Mouse (Mus musculus) MEL-GATA-1-ER (cell line): ENCODE measurements around the gene Tns1.

Experiments used
- DNase-seq: peaks from one replicate; pipeline ENCODE4 v3.0.0-alpha.2; 2012; ENCODE audit warnings: low read depth; ENCODE audit errors: extremely low read depth

Tns1 gene

DNA sequence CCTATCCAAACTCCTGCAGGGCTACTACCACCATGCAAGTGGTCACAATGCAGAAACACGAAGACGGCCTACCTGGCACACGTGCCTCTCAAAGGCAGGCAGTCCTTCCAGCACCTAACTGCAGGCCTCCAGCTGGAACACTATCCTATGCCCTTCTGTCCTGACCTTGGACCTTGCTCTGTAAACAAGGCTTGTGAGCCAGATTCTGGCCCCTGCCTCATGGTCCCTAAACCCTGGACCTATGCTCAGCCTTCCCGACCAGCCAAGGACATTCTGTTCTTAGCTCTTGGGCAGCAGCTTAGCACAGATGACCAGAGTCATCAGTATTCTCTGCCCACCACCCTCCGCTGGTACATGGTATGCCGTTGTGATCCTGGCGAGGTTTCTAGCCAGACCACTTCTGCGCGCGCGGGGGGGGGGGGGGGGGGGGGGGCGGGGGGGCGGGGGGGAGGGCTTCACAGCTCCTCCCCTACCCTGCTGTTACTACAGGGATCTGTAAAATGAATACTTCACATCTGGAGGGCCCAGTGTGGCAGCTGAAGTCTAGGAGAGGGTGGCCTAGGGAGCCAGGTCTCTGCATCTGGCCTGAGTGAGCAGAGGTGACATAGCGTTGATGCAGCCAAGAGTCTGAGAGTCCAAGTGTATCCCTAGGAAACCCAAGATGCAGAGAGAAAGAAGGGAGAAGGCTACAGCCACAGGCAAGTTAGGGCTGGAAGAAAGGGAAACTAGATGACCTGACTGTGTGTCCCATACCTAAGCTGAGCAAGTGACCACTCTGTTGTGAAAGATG, 109.5 kb downstream of the Tns1 start:
- DNase-seq, result no peak

DNA sequence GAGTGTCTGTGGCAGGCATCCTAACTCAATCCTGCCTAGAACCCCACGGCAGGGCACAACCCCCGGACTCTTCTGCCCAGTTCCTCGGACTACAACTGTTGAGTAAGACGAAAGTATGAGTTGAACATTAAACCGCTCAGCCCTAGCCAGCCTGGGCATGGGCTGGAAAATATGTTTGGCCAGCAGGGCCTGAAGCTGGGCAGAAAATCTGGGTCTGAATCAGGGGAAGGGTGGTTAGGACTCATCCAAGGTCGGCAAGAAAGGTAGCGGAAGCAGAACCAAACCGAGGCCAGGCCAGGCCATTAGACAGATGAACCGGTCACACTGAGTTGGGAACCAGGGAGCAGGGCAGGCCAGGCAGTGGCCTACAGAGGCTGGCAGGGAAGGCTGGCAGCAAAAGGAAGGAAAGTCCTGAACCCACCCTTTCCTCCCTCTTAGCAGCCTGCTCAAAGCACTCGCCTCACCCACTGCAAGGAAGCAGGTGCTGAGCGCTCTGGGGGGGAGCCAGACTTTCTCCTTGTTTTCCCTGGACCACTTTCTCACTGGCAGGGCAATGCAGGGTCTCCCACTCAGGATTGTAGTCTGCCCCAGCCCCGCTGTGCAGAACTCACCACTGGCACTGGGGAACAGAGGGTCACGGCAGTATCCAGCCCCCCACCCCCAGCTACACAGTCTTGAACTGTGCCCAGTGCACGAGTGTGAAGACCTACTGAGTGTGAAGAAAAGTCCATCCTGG, 110.8 kb downstream of the Tns1 start:
- no peak for DNase-seq

DNA sequence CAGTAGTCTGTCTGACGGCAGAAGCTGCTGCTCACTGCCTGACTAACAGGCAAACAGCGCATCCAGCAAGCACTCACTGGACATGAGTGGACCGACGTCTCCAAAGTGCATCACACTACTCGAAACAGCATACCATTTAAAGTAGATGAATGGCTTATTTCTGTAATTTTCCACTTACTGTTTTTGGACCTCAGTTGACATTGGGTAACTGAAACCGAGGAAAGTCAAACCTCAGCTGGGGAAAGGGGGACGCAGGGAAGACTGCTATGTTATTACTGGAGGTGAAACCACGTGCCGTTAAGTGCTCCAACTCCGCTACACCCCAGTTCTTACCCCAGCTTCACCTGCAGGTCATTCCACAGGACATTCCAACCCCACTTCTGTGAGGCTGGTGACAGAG, 111.5 kb downstream of the Tns1 start:
- no peak for DNase-seq

DNA sequence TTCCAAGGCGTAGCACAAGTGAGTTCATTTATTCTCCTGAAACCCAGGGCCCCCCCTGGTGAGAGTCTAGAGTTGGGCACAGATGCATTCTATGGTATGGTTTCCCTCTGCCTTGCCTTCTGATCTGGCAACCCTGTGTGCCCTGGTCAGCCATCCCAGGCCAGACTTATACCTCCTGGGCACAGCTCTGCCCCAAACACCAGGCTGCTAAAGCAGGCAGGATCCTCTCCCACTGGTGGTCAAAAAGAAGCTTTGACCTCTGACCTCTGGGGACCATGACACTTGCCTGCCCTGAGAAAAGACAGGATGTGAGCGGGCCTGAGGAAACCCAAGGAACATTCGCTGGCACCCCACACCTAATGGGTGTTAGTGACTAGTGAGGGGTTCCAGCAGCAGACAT, 114.8 kb downstream of the Tns1 start:
- DNase-seq, result no peak

DNA sequence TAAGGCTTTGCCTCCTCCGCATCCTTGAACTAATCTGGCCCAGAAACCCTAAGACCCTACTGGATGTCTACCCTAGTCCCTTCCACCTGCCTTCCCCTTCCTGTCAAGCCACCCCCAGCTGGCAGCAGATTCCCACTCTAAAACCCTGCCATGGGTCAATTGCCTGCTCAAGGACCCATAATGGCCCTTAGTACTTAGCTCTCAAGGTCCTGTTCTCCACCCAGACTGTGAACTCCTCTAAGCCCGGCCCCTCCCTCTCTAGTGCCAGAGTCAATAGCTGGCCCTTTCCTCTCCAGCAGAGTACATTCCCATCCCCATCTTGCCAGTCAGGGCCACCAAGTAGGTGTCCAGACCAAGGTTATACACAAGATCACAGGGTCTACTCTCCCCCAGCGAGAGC, 115.3 kb downstream of the Tns1 start:
- no peak for DNase-seq

DNA sequence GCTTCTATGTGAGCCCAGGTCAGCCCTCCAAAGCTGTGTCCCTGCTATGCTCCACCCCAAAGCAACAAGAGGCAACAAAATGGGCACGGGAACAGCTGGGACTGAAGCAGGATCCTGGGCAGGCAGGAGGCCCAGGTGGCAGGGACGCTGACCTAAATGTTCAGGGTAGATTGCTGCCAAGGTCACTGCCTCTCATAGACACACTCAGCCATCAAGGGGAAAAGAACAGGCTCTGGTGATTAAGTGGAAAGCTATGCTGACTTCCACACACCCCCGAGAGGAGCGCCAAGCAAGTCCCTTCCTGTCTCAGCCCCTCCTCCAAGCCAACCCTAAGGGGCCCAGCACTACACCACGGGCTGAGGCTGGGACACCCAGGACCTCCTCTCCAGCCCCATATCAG, 115.8 kb downstream of the Tns1 start:
- no peak for DNase-seq

DNA sequence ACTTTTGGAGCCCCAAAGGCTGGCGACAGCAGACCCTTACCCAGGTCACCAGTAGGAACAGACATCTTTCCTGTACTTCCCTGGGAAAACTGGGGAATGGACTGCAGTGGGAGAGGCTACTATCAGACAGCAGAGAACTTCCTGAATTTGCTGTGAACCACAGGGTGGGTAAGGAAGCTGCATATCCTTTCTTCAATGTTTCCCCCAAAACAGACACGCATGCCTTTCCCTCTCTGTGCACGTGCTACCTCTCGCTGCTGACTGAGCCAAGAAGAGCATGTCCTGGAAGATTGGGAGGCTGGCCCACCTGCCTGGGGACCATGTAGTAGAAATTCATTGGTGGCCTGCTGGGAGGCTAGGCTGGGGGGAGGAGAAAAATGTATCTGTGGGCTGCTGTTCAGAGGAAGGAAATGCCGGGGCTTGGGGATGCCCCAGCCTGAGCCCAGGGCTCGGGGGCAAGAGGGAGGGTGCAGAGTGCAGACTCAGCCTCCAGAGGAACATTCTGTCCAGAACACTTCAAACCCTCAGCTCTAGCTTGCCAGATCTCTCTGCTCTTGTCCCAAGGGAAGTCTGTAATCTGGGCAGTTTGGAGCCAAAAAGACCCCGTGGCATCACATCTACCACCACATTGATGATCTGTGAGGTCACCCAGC, 116.7 kb downstream of the Tns1 start:
- DNase-seq, result no peak

DNA sequence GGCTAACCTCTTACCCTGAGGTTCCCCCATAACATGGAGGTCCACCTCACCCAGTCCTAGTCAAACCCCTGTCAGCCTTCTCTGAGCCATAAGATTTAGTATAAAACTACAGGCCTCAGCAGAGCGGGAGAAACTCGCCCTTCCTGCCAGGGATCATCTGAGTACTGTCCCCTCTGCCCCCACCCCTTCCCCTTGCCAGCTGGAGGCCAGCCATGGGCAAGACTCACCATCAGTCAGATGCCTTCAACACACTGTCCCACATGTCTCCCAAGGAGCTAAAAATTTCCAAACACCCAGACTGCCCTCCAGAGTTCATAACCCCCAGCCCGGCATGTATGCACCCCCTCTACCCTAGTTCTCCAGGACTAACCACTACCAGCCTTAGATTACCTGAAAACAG, 119.2 kb downstream of the Tns1 start:
- no peak for DNase-seq

DNA sequence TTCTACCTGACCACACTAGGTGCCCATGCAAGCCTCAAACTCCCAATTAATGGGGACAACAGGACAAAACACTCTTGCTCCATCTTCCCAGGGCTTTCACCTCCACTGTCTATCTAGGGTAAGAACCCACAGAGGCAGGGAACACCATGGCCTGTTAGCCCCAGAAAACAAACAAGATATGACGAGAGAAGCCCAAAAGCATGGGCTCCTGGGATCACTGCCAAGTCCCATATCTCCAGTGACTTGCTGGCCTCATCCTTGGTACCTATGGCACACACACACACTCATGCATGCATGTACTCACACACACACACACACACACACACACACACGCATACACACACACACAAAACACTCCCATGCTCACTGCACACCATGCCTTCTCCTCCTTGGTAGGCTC, 120.5 kb downstream of the Tns1 start:
- DNase-seq, result no peak

DNA sequence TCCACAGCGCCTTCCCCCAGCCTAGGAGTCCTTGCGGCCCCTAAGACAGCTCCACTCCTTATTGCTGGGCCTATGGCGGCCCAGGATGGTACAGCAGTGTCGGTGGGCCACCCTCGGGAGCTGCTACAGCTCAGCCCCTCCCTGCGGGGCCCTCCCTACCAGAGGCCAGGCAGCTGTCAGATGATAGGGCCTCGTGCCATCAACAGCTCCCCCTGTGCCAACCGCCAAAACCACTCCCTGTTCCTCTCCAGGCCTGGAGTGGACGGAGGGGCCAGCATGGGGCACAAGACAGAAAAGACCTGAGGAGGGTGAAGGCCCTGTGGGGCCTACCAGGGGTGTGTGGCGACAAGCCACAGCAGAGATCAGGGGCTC, 122.8 kb downstream of the Tns1 start:
- no peak for DNase-seq

DNA sequence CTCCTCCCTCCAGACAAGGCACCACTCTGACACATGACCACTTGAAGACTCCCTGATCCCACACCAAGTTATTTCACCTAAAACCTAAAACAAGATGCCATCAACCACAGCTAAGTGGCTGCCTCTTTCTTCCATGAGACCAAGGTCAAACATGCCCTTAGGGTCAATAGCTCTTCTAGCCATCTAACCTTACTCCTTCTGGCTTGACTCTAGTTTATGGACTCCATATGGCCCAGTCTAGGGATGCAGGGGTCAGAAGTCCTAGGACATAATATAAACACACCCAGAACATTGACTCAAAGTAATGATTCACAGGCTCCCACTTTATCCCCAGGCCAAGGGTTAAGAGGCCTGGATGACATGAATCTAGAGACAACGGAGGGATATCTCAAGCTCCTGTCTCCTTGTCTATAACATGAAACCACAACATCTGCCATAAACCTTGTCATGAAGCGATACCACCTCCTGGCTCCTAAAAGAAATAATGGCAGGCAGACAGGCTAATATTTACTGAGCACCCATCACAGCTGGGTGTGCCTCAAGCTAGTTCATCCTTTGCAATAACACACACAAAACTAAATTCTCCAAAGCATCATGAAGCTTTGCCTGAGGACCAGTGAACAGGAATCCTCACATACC, 123.3 kb downstream of the Tns1 start:
- no peak for DNase-seq

DNA sequence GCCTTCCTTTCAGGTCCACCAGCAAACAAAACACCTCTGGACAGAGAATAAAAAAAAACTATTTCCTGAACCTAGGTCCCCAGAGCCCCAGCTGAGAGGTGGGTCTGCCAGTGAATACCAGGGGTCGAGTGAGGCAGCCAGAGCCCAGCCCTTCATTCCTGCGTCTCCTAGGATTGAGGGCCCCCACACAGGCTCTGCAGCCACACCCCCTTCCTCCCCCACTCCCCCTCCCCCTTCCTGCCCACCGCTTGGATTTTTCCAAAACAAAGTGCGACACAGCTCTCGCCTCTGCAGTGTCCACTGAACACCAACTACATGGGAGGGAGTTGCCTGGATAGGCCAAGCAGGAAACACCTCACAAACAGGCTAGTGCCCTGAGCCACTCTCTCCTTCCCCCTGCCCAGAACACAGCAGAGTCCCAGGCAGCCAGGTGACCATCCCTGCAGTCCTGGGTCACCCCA, 124.0 kb downstream of the Tns1 start:
- no peak for DNase-seq

DNA sequence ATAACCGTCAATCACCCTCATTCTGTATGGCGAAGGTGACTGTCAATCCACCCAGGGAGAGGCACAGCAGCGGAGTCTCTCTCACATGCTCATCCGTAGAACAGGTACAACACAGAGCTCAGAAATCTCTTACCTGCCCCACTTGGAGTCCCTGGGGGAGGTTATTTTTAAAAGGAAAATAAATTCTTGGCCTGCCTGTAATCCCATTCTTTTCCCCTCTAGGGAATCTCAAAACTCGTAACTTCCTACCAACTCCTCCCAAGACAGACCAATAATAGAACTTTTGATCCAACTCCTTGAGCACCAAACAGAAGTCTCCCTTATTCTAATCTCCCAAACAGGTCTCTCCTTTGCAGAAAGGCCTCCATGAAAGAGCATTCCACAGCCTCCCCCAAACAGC, 124.7 kb downstream of the Tns1 start:
- no peak for DNase-seq

DNA sequence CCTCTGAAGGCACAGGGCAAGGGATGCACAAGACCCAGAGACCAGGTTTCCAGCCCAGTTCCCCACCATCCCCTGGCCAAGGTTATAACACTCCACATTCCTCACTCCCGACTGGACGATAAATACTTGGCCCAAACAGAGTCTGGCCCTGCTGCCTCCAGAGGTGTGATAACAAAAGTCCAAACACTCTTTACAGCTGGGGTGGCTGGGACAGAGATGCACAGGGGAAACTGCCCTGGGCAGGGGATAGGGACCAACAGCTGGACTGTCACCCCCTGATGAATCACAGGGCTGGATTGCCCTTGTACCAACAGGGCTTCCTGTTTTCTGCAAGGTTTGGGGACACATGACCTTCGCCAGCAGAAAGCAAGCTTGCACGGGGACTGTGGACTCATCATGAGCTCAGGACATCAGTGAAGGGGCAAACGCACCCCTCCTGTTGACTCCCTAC, 125.3 kb downstream of the Tns1 start:
- no peak for DNase-seq

DNA sequence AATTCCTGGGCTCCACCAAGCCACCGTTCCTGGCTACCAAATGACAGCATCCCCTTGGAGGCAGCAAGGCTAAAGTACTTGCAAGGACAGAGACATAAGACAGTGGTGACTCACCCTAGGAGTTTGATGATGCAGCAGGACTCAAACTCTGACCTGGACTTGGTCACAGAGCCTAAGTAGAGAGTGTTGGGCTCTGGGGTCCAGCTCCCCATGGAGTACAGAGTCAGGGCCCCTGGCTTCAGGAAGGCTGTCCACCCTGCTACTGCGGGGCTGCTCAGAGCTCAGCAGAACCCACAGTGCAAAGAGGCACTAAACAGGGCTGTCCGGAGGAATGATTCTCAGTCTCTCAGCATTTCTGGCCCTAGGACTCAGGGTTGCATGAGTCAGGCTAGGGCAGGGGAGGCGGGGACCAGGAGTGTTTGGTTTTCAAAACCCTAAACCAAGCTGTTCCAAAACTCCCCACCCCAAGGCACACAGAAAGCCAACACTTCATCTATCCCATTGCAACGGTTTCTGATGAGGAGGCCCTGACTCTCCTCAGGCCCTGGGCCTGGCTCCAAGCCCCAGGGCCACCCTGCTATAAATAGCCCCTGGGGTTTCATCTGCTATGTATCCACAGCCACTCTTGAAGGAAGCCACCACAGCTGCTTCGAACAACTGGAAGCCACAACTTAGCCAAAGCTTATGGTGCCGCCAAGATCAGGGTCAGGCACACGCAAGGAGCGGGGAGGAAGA, 126.0 kb downstream of the Tns1 start:
- no peak for DNase-seq

DNA sequence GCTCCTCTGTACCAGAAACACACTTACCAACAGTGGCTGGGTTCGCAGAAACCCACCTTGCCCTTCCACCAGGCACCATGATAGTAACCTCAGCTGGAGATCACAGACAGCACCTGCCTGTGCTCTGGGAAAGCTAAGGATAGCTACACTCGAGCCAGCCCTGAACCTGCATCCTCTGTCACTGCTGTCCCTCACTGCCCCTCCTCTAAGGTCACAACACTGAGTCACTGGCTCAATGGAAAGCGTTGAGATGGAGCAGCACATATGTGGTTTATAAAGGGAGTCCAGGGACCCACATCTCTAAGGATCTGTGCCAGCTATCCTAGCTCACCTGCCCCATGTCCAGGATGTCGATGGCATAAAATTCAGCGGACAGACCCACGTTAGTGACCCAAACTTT, 126.9 kb downstream of the Tns1 start:
- no peak for DNase-seq

DNA sequence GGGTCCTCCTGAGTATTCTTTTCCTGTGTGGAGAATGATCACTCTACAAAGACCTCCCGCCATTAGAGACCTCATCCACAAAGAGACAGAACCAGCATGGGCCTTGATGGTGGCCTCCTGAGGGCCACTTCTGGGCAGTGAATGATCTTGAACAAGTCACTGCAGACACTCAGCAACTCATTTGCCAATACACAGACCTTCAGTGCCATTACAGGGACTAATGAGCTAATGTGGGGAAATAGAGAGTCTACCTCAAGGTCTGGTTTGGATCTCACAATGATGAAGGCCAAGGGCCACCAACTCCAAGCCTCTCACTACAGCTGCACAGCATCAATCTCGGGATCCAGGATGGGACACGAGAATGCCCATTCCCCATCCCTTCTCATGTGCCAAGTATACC, 127.6 kb downstream of the Tns1 start:
- DNase-seq, result no peak

DNA sequence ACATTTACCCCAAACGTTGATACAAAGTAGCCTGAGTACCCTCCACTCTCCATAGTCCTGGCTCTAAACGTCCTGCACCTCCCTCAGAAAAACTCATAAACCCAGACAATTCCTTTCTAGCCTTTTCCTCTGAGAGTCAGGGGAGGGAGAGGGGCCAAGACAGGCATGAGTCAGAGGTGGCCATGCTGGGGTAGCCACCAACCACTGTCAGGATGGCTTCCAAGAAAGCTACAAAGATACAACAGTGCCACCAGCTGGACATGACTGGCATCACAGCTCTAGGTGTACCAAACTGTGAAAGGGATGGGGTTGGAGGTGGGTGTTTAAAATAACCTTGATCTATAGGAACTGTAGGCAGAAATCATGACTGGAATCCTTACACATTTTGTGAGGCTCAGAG, 128.0 kb downstream of the Tns1 start:
- DNase-seq, result peak; percentile 6

DNA sequence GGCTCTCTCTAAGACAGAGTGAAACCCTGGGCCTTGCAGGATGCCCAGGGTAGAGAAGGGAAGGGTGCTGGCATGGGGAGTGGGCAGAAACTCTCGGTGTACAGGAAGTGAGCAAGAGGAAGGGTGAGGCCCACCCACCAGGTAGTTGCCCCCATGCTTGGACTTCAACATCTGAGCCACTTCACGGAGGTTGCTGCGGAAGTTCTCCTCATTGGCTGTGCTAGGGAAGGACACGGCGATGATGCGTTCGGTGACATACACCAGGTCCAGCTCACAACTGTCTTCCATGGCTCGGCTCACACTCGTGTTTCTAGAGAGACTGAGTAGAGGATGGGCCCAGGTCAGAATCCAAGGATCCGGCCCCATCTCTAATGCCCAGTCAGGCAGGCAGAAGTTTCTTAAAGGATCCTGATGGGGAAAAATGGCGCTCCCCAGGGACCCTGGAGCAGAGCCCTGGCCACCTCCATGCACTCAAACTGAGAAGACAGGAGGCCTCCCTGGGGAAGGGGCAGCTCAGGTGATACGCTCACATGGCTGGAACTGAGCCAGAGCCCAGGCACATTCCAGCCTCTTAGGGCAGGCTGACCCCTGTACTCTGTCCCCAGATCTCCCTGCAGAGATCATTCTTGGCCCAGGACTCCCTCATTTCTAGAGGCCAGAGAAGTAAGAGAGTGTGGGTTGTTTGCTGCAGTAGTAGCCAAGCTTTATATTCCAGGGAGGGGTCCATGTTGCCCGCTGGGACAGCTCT, 129.0 kb downstream of the Tns1 start:
- DNase-seq, result no peak

DNA sequence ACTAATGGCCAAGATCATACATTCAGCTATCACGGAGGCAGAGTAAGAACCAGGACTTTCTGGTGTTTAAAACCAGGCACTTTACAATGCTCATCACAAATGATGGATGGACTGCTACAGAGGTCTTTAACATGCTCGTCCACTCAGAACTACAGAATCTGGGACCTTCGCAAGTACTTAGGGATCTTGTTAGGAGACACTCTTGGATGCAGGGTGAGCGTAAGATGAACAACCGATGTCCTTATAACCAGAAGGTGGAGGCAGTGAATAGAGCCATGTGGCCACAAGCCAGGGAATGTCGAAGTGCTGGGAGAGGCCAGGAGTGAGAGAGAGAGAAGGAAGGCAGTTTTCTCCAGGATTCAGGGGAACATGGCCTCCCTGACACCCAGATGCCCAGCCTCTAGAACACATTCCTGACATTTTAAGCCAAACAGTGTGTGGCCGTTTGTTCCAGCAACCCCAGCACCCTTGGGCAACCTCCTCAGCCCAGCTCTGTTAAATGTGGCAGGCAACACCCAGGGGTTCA, 130.3 kb downstream of the Tns1 start:
- no peak for DNase-seq
